Mouse (Mus musculus) activated CD4-positive, CD25-positive, alpha-beta regulatory T cell, adult 4 months (primary cell): Measurements from ENCODE around the gene Ankrd13a. TPM values are rescaled to one million over a fixed set of nuclear protein-coding genes. Genes with fewer than 3 reads are reported as not detected.

ENCODE experiments used
- ATAC-seq: one replicate; pipeline ENCODE4 v1.8.0; 2017
- polyA plus RNA-seq, 2 experiments: library from polyadenylated mRNA; unstranded; fragments of 100-300 nt; shearing (Covaris generic); gene quantifications; one replicate each; pipeline ENCODE4 v1.2.1; 2017

The Ankrd13a gene
- 10 to 100 TPM; 22.2 to 22.8 TPM for polyA plus RNA-seq

DNA sequence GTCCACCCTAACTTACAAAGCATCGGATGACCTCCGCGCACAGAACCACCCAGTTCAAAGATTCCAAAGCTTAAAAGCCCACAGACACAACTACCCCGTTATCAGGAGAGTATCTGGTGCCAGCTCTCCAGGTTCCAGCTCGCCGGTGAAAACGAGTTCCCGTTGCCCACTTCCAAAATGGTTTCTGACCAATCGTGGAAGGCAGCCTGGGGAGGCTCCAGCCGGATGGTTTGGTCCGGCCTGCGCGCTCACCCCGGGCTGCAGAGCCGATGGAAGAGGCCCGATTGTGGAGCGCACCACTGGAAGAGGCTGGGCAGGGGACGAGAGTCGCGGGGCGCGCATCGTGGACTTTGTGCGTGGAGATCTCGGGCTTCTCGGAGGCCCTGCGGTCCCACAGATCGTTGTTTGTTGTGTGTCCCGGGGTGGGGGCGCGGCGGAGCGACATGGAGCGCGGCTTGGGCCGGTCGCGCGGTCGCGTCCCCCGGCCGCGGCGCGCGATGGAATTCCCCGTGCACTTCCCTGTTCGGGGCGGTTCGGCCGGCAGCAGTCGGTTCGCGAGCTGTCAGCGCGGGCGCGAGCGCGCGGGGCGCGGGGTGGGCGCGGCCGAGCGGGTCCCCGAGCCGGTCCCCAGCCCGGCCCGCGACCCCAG, at the start of gene Ankrd13a:
TSS of gene Ankrd13a (plus strand) at position 275 of the 649 bp plus-strand sequence.
- ATAC-seq: peak; percentile 77

DNA sequence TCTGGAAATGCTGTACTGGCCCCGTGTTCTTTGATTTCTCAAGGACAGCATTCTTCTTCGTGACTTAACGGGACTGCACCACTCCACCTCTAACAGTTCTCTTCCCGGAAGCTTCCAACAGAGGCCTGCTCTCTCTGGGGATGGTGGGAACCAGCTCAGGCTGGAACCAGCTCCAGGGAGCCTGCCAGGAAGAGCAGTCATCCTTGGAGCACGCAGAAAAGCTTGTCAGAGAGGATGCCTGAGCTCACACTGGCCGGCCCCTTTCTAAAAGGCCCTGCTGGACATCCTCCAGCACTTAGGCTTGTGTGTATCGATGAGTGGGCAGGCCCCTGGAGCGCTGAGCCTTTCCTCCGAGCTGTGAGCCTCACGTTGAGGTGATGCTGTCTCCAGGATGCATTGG, 46.3 kb upstream of the Ankrd13a start:
- no peak for ATAC-seq

DNA sequence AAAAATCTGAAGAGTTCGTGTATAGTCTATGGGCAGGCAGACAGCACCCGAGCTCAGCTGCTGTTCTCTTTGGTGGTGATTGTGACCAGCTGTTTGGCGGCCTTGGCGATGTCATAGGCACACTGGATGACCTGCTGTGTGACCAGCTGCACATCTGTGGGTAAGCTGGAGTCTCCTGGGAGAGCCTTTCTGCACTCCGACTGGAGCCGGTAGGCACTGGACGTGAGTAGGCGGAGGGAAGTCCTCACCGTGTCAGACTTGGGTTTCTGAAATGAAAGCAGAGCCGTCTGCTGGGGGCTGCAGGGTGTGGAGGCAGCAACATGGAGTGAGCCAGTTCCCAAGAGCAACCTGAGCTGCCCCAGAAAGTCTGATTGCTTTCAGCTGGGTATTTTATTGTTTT, 44.3 kb upstream of the Ankrd13a start:
- no peak for ATAC-seq

DNA sequence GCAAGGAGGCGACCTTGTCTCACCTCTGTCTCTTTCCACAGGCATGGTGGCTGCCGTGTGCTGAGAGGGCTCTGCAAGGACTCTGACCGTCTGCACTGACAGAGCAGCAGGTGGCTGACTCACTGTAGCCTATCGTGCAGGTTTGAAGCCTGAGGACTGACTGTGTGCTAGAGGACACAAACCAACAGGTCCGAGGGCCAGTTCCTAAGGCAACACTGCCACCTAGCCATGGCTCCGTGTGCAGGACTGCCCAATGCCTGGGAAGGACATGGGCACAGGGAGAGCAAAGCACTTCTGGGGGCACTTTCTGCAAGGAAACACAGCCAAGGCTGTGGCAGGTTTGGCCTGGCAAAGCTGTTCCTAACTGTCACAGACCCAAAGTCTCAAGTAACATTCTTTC, 43.0 kb upstream of the Ankrd13a start:
- ATAC-seq: no peak

DNA sequence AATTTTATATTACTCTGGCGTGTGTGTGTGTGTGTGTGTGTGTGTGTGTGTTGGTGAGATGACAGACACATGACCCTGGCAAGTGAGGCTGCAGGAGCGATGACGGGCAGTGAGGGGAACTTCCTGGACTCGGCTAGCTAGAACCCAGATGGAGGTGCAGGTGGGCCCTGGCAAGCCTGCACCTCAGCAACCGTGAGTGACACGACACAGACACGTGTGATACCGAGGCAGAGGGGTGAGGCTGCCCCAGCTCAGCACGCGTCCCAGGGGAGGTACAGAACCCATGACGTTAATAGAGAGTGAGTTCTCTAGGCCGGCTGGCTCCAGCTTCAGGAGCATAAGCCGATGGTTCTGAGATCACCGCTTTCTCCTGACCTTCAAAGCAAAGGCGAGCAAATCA, 42.5 kb upstream of the Ankrd13a start:
- ATAC-seq: no peak

DNA sequence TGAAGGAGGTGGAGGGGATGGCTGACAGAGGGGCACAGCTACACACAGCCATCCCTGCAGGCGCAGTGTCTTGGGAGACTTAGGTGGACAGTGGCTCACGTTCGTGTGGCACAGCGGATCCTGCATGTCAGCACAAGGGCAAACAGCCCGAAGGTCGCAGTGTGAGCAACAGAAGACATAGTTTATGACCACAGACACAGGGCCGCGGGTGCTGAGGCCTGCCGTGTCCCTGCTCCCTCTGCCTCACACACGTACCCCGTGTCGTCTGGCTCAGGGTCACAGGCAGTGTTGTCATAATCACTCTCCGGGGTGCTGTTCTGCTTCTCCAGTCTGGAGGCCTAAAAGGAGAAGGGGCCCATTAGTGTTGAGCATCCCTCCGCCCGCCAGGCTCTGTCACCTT, 40.9 kb upstream of the Ankrd13a start:
- ATAC-seq: no peak

DNA sequence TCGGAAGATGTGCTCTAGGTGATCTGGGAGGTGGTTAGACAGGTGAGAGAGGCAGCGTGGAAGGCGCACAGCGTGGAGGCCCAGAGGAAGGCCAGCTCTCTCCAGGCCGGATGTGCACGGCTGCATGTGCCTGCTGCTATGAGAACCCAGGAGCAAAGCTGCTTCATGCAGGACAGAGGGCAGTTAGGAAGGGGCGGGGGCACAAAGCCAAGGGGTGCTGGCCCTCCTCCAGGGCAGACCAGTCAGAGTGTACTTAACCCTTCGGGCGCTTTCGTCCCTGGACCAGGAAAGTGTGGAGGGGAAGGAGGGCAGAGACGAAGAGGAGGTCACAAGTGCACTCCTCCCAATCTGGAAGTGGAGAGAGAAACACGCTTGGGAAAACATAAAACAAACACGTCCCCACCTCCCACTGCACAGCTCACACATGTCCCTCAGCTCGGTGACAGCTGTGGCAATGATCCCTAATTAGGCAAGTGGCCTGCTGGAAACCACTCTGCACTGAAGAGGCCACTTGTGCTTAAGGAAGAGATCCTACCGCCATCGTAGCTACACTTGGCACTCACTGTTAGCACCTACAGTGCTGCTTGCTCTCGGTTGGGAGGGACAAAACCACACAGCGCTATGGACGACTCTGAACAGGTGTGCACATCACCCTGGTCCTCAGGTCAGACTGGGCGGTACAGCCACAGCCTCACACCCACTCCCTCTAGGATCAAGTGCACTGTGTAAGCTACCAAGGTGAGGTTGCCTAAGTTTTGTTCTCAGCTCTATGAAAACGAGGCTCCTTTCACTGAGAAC, 37.2 kb upstream of the Ankrd13a start:
- ATAC-seq: no peak

DNA sequence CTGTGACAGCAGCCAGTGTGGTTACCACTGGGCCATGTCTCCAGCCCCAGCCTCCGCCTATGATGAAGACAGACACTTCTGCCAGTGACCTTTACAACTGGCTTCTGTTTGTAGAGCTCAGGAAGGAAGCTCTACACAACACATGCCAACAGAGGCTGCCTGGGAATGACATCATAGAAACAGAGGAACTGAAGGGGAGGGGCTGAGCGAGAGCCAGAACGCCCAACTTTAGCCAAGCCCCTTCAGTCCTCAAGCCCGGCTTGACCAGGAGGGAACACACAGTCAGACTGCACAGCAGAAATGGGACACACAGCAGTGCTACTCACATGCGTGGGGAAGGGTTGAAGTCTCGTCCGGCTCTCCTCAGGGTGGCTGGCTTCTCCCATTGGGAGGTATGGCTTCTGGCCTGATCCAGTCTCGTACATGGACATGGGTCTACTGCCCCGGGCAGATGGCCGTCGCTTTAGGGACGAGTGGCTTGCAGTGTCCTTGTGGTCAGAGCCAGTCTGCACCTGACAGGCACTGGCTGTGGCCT, 35.7 kb upstream of the Ankrd13a start:
- ATAC-seq: no peak

DNA sequence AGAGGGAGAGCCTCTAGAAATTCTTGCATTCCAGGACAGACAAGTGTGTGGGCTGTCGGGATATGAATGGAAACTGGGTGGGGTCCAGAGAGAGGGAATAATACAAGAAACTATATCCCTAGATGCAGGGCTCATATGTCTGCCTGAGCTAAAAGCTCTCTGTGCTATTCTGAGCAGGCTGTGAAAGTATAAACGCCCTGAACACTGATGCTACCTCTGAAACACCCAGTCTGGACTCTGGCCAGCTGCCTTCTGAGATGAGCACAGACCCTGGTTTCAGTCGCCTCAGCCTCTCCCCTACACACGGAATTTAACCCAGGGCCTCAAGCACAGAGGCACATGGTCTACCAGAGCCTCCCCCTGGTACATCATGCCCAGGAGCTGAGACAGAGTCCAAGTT, 33.9 kb upstream of the Ankrd13a start:
- ATAC-seq: no peak

DNA sequence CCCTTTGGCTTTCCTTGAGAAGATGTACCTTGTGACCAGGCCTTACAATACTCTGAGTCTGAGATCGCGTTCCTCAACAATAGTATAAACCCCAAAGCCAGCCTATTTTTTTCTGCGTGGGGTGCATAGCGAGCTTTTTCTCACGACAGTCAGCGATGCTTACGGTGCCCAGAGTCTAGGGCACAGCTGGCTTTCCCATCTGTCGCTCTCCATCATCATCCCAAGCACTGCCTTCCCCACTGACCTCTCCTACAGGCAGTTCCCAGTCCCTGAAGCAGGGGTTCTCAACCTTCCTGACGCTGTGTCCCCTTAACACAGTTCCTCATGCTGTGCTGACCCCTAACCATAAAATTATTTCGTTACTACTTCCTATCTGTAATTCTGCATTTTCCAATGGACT, 31.9 kb upstream of the Ankrd13a start:
- ATAC-seq: no peak

DNA sequence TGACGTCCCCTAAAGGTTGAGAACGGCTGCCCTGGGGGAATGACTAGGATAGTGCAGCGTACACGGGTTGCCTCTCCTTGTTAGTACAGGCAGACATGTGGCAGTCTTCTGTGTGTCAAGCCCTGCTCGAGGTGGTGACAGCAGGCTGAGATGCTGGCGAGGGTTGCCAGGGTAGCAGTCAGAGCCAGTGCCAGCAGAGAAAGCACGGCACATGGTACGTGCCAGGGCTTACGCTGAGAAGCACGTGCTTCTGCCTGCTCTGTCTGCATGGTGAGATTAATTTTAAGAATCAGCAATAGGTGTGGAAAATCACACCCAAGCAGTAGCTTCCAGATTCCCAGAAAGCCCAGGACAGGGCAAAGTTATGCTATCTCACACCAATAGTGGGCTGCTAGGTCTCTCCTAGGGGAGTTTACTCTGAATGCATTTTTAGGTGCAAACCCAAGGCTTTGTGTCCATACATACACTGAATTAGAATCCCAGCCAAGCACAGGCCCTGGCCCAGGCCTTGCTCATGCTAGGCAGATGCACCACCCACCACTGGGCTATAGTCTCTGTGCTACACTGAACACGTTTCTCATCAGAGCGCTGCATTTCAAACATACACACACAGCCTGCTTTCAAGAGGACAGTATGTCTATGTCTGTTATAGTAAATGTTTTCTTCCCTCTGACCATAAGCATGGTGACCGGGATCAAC, 31.3 kb upstream of the Ankrd13a start:
- no peak for ATAC-seq

DNA sequence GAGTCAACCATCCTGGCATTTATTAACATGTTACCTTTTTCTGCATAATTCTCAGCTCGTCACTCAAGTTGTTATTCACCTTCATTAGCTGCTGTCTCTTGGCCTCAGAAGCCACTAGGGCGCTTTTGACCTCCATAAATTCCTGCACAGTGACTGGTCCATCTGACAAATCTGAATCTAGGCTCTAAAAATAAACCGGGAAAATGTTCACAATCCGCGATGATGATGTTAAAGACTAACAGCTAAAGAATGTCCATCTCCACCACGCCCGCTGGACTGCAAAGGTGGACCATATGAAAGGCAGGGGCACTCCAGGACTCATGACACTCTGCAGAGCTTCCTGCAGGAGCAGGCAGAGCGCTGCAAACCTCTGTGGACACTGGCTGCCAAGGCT, 30.8 kb upstream of the Ankrd13a start:
- ATAC-seq: no peak

DNA sequence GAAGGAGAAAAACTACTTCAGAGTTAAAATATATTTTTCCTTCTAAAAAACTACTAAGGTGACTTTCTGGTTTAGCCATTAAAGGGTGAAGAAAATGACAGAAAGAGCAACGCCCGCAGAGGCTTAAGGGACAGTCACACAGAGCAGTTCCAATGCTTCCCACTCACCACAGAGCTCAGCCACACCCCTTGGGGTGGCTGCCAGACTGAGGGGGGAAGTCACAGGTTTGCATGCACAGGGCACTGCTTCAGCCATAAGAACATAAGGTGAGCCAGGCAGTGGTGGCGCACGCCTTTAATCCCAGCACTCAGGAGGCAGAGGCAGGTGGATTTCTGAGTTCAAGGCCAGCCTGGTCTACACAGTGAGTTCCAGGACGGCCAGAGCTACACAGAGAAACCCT, 28.9 kb upstream of the Ankrd13a start:
- ATAC-seq: no peak

DNA sequence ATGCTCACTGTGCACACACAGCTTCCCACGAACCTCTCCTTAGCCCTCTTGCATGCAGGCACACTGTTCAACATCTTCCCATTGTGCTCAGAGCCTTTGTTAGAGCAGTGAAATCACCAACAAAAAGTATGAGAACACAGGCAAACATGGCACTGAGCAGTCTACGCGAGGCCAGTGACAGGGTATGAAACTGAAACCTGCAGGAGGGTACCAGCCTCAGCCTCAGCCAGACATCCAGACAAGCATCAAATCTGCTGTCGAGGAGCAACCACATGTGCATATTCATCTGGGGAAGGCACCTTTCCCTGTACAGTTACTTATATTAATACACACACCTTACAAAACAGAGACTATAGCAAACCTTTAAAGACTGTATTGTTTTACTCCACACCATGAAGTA, 27.6 kb upstream of the Ankrd13a start:
- no peak for ATAC-seq

DNA sequence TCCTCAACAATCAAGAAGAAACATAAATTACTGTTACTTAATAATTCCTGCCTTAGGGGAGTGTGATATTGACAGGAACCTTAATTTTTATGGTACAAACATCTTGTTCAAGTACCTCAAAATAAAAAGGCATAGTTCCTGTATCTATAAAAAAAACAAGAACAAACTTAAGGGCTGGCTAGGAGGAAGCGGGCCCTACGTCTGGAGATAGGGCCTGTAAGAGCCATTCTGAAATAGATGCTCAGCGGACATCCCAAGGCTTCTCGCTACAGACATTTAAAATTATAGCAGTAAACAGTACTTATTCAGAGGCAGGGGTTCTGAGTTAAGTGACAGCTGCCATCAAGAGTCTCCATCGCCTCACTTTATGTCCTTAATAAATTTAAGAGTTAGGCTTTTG, 27.0 kb upstream of the Ankrd13a start:
- no peak for ATAC-seq

DNA sequence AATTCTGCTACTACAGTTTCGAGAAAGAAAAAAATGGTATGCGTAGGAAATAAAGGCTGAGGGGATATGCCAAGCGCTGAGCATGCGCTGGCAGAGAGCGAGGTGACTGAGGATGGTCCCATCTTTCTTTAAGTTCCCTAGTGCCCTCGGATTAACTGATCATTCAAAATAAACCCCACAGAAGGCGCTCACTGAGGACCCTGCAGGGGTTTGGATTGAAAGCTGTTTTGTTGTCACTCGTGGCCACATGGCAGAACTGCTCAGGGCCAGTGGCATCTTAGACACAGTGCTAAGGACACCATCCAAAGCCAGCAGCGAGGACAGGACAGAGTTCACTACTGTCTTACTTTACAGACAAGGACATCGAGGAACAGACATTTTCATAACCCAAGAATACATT, 24.2 kb upstream of the Ankrd13a start:
- no peak for ATAC-seq

DNA sequence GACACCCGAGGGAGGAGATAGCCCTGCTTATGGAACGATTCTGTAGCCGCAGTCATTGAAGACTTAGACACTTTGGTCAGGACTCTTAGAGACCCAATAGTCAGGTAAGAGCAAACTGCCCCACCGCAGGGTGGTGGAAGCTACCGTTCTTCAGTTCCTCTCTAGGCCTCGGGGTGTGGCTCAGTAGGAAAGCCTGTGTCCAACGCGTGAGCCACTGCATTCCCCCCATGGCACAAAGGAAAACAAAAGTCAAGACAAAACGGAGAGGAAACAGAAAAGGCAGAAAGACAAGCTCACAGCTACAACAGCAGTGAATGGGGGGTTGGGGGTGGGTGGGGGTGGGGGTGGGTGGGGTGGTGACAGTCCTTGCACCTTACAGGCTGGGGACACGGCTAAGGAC, 22.1 kb upstream of the Ankrd13a start:
- ATAC-seq: no peak

DNA sequence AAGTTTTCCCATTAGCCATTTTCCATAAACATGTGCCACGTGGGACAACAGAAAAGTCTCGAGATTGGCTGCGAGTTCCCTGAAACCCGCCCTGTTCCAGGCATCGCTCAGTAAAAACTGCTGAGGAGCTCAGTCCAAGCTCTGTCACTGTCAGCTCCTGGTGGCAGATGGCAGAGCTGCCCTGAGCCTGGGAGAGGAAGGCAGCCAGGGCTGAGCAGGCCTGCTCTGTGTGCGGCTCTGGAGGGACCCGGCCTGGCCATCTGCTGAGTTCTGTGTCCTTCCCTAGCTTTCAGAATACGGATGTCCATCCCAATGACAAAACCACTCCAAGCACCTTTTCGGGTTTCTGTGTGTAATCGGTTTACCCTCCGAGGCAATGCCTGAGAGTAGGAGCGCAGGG, 21.1 kb upstream of the Ankrd13a start:
- ATAC-seq: no peak

DNA sequence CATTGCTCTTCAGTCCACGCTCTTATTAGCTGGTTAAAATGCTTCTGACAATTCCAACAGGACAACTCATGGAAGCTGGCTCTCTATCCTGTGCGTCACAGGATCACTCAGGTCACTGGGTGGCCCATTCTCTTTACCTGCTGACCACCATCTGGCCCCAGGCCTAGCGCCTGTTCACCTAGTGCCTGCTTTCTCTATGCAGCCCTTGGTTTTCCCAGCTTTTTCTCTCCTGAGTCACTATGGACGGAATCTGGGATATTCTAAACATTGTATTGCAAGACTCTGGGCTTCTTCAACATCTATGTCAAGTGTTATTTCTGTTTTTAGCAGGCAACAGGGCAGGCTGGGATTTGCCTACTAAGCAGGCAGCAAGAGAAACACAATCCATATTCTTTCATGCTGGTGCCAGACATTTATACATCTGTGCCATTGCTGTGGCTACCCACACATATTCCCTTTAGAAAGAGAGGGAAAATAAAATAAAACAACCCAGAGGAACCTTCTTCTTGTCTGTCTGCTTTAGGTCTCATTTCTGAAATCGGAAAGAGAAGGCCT, 14.9 kb upstream of the Ankrd13a start:
- ATAC-seq: no peak

DNA sequence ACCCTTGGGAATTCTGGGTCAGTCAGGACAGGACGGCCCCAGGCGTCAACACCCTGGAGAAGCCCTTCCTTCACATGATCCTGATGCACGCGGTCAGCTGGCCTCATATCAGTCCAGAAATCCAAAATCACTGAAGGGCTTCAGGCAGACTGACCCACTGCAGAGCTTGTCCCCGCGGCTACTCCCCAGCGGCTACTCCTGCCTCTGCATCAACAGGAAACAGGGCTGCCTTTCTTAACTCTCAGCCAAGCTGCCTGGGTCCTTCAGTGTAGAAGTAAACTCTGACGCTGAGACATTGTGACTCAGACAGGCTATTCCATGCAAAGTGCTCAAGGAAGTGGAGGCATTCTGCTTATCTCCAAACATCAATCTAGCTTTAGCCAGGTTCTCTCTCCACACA, 12.5 kb upstream of the Ankrd13a start:
- ATAC-seq: no peak

DNA sequence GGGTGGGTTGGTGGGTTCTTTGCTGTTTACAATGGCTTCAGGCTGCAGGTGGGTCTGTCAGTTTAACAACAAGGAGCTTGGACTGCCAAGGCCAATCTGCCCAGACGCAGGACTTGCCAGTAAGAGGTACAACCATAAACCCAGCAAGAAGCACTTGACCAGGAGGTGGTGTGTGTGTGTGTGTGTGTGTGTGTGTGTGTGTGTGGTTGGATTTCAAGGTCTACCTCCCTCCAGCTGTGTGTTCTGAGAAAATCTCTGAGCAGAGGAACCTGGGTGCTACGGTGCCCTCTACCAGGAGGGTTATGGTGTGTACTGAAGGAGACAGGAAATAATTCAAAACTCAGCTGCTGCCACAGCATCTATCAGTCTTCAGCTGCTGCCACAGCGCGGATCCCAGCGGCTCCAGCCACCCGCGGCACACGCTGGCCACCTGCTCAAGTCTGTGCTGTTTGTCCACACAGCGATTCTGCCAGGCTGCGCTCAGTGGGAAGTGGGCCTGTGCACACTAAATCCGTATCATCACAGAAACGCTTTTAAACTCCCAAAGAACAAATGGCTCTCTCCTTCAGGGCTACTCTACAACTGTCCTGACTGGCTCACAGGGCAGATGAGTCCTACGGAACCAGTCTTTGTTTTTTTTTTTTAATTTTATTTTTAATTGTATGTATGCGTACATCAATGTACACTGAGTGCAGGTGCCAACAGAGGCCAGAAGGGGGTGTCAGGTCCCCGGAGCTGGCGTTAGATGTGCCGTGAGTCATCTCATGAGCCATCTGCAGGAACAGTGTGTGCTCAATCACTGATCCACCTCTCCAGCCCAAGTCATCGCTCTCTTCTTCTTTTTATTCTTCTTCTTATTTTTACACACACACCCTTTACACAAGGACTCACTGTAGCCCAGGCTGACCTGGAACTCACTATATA, 9.4 kb upstream of the Ankrd13a start:
- no peak for ATAC-seq

DNA sequence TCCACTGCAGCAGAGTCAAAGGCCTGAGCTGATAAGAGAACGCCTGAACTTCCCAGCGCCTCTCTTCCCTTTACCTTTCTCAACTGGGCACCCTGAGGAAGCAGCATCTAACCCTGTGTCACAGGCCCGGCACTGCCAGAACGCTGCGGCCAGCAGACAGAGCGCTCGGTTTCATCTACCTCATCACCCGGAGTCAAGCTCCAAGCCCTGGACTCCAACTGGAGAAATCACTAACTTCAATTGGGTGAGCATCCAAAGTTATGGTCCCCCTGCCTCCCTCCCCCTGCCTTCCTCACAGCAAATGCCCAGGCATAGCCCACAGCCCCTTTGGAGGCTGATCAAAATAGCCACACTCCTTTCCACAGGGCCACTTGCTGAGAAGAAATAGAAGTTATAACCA, 7.8 kb upstream of the Ankrd13a start:
- ATAC-seq: no peak
